Mouse (Mus musculus): ENCODE data around the gene Cwc25.
"Not testable (repeated sequence)": the region's sequence is repeated elsewhere in the genome, so short reads cannot be mapped to it uniquely, and the experiment has no call there.

Gene Cwc25

GRCm38 (mm10) chr11:97728730-97729129 is 37.6 kb downstream of the Cwc25 start:
- no peak for DNase-seq (ENCODE audit: low spot score in 2 of 2)

- DNase-seq (ENCODE audit: low spot score in 2 of 2), result no peak
Observed at GRCm38 (mm10) chr11:97728311-97728710, 38.0 kb downstream of the Cwc25 start.

GRCm38 (mm10) chr11:97723709-97724108 is 42.6 kb downstream of the Cwc25 start:
- DNase-seq (ENCODE audit: low spot score in 2 of 2), result no peak

GRCm38 (mm10) chr11:97721338-97721737 is 45.0 kb downstream of the Cwc25 start:
- DNase-seq (ENCODE audit: low spot score in 2 of 2), result no peak

GRCm38 (mm10) chr11:97719041-97719440 is 47.3 kb downstream of the Cwc25 start:
- no peak for DNase-seq (ENCODE audit: low spot score in 2 of 2)

GRCm38 (mm10) chr11:97718281-97718860 is 48.0 kb downstream of the Cwc25 start:
- DNase-seq (ENCODE audit: low spot score in 2 of 2), result no peak

- DNase-seq (ENCODE audit: low spot score in 2 of 2), result no peak
Observed at GRCm38 (mm10) chr11:97717369-97718280, 48.7 kb downstream of the Cwc25 start.

- DNase-seq (ENCODE audit: low spot score in 2 of 2), result no peak
Observed at GRCm38 (mm10) chr11:97716021-97716420, 50.3 kb downstream of the Cwc25 start.

- peak in 1 of 2 experiments; percentile 55 for DNase-seq (ENCODE audit: low spot score in 2 of 2)
Observed at GRCm38 (mm10) chr11:97714784-97715760, 51.3 kb downstream of the Cwc25 start.

- no peak for DNase-seq (ENCODE audit: low spot score in 2 of 2)
Observed at GRCm38 (mm10) chr11:97714356-97714755, 52.0 kb downstream of the Cwc25 start.

GRCm38 (mm10) chr11:97713896-97714295 is 52.5 kb downstream of the Cwc25 start:
- no peak for DNase-seq (ENCODE audit: low spot score in 2 of 2)

- DNase-seq (ENCODE audit: low spot score in 2 of 2), result no peak
Observed at GRCm38 (mm10) chr11:97712286-97712685, 54.1 kb downstream of the Cwc25 start.

- no peak for DNase-seq (ENCODE audit: low spot score in 2 of 2)
Observed at GRCm38 (mm10) chr11:97711200-97711900, 55.0 kb downstream of the Cwc25 start.

GRCm38 (mm10) chr11:97710067-97710466 is 56.3 kb downstream of the Cwc25 start:
- DNase-seq (ENCODE audit: low spot score in 2 of 2), result not testable (repeated sequence)

- peak; percentile 100 for DNase-seq (ENCODE audit: low spot score in 2 of 2)
Observed at GRCm38 (mm10) chr11:97703039-97703826, 63.1 kb downstream of the Cwc25 start, which contains the start of gene Psmb3. Gene Psmb3, plus strand, starts transcription at chr11:97703399.

GRCm38 (mm10) chr11:97702393-97702745 is 64.0 kb downstream of the Cwc25 start:
- DNase-seq (ENCODE audit: low spot score in 2 of 2), result peak; percentile 93 to 94

GRCm38 (mm10) chr11:97701581-97702392 is 64.6 kb downstream of the Cwc25 start:
- DNase-seq (ENCODE audit: low spot score in 2 of 2), result no peak

GRCm38 (mm10) chr11:97700746-97701580 is 65.4 kb downstream of the Cwc25 start:
- DNase-seq (ENCODE audit: low spot score in 2 of 2), result no peak
